Mouse (Mus musculus): ENCODE data around the gene Lca5. TPM values are rescaled to one million over a fixed set of nuclear protein-coding genes. Genes with fewer than 3 reads are reported as not detected.

The Lca5 gene
- total RNA-seq, 2 experiments from 2014 or later: 1.1 to 1.2 TPM

DNA sequence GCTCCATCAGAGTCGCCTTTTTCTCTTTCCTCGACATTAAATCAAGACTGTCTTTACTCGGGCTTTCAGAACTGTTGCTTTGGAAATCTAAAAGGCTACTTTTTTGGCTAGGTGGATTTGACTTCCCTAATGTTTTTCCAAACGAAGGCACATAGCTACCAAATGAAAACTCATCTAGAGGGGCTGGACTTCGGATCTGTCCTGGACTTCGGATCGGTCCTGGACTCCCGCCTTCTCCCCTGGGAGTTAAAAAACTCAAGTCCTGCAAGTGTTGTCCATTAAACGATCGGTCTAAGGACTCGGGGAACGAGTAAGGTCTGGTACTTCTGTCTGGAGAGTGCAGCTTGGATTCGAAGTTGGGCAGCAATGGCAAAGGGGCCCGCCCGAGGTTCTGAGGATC, 45.5 kb downstream of the Lca5 start:
- no peak for ATAC-seq (ENCODE audit: poor library complexity, severe bottlenecking)

DNA sequence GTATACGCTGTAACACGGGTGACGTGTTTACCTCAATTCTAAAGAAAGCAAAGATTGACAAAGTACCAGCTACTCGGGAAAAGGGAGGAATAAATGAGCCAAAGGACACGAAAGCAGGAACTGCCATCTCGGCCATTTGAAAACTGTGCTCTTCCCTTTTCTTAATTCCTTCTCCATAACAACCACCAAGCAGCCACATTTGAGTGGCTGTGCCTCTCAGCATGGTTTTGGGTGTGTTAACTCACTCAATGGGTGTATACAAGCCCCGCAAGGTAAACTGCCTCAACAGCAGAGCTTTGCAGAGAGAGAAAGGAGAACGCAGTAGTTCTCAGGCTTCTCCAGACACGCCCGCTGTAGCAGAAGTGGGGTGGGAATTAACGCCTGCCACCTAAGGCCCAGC, 48.9 kb downstream of the Lca5 start:
- ATAC-seq (ENCODE audit: poor library complexity, severe bottlenecking): peak; percentile 84

GRCm38 (mm10) chr9:83389570-83389969, 51.4 kb downstream of the Lca5 start:
- no peak for ATAC-seq (ENCODE audit: poor library complexity, severe bottlenecking)

- no peak for ATAC-seq (ENCODE audit: poor library complexity, severe bottlenecking)
These were observed 54.6 kb downstream of the Lca5 start for GRCm38 (mm10) chr9:83386264-83386855.

GRCm38 (mm10) chr9:83385301-83385700, 55.6 kb downstream of the Lca5 start:
- ATAC-seq (ENCODE audit: poor library complexity, severe bottlenecking): no peak

DNA sequence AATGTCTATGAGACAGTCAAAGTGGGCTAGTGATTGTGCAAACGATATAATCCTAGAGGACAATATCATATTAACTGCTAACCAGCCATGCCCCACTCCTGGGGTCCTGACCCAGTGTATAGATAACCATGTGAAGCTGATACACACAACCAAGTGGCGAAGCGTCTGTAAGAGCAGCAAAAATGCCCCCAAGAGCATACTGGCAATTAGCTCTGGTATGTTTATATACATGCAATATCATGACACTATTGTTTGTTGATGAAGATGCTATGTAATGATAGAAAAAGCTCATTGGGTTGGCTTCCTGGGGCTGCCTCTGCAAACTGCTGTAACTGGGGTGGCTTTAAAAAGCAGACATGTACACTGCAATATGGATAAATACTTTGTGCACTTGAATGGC, 57.7 kb downstream of the Lca5 start:
- ATAC-seq (ENCODE audit: poor library complexity, severe bottlenecking): no peak

GRCm38 (mm10) chr9:83382775-83383174, 58.2 kb downstream of the Lca5 start:
- peak; percentile 45; the same call in 1 of the 2 replicates for ATAC-seq (ENCODE audit: poor library complexity, severe bottlenecking)

DNA sequence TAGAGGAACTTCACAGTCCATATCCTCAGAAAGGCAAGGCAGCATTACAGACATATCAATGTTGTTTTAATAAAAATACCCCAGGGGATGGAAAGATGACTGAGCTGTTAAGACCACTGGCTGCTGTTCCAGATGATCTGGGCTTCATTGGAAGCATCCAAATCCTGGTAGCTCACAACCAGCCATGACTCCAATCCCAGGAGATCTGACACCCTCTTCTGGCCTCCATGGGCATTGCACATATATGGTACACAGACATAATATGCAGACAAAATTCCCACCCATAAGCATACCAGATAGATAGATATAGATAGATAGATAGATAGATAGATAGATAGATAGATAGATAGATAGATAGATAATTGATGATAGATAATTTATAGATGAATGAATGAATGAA, 59.6 kb downstream of the Lca5 start:
- no peak for ATAC-seq (ENCODE audit: poor library complexity, severe bottlenecking)

- ATAC-seq (ENCODE audit: poor library complexity, severe bottlenecking): no peak
These were observed 61.3 kb downstream of the Lca5 start for GRCm38 (mm10) chr9:83379661-83380060.

- no peak for ATAC-seq (ENCODE audit: poor library complexity, severe bottlenecking)
These were observed 63.8 kb downstream of the Lca5 start for GRCm38 (mm10) chr9:83377132-83377531.

DNA sequence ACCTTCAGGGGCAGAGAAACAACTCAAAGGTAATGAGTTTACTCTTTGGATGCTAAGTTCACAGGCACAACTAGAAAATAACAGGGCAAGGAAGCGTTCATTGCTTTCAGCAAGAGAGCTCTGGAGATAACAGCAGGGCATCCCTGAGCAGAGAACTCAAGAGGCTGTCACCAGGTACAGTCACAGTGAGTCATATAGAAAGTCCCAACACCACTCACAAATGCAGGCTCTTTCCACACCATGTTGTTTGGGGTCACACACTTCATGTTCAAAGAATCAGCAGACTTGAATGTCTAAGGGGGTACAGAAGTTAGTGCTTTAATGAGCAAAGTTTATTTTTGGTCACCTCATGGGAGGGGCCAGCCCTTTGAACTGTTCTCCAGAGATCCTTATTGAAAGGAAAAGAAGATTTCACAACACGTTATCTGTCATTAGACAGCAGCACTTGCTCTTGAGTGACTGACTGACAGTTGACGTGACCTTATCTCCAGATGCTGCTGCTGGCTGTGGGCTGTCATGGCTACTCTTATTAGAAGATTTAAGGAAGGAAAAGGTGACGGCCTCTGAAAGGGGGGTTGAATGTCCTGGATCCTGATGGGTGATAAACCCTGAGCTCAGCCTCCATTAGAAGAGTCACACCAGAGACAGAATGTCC, 65.3 kb downstream of the Lca5 start:
- ATAC-seq (ENCODE audit: poor library complexity, severe bottlenecking): no peak

- ATAC-seq (ENCODE audit: poor library complexity, severe bottlenecking): no peak
These were observed 70.0 kb downstream of the Lca5 start for GRCm38 (mm10) chr9:83370907-83371306.

GRCm38 (mm10) chr9:83368234-83368633, 72.7 kb downstream of the Lca5 start:
- ATAC-seq (ENCODE audit: poor library complexity, severe bottlenecking): peak; percentile 64

GRCm38 (mm10) chr9:83355802-83356201, 85.1 kb downstream of the Lca5 start:
- no peak for ATAC-seq (ENCODE audit: poor library complexity, severe bottlenecking)

DNA sequence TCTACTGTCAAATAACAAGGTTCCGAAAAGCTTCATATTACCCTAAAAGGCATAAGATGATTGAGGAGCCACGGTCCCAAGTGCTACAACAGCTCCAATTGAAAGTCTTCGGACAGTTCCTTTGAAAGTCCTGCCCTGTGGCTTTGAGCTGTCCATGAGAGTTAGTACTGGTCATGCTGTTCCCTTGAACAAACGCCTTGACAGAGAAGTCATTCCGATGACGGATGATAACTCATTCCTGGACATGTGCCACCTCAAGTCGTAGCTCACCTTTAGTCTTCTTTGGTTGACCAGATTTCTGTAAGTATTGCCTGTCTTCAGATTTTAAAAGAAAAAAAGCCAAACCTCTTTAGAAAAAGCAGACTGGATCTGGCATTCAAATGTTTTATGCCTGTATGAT, 87.6 kb downstream of the Lca5 start:
- ATAC-seq (ENCODE audit: poor library complexity, severe bottlenecking): no peak

- ATAC-seq (ENCODE audit: poor library complexity, severe bottlenecking): no peak
These were observed 89.8 kb downstream of the Lca5 start for GRCm38 (mm10) chr9:83351171-83351570.

DNA sequence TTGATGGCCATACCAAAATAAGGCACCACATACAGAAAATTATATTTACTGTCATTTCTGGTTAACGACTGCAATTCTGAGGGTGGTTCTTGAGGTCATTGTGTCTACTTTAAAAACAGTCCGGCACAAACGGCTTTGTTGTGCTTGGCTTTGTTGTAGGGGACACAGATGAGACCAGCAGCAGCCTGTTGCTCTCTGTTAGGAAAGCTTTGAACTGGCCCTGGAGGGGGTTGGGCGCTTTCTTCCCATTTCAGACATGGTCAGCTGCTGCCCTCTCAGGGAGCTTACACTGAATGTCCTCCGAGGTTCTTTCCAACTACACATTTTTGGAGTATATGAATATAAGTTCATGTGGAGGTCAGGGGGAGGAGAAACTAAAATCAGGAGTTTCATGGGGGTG, 90.3 kb downstream of the Lca5 start:
- no peak for ATAC-seq (ENCODE audit: poor library complexity, severe bottlenecking)

DNA sequence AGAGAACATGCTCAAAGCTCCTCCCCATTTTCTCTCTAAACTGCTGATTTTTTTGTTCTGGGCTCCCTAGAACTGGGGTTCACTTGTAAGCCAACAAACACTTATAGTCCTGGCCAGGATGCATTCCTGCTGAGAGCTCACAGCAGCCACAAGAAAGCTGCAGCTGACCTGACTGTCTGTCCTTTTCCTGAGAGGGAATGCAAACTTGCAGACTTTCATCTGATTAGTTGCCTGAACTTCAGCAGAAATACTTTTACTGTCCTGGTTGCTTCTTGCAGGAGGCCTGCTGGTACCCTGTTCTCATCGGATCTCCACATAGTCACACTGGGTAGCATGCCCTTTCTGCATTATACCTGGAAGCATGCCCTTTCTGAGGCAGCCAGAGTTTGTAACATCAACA, 91.0 kb downstream of the Lca5 start:
- ATAC-seq (ENCODE audit: poor library complexity, severe bottlenecking): no peak

DNA sequence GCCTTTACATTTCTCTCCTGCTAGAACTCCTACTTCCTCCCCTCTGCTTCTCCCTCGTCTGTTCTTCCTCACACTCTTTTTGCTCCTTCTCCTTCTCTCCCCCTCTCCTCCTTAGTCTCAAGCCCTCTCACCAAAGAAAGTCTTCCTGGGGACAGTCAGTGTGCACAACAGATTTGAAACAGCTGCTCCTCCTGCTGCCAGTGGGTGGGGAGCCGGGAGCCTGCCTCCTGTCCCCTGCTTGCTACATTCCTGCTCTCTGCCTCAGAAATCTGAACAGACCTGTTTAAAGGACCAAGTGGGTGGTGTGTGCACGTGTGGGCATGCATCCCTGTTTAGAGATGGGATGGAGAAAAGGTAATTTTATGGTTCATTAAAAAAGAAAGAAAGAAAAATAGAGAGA, 91.4 kb downstream of the Lca5 start:
- no peak for ATAC-seq (ENCODE audit: poor library complexity, severe bottlenecking)

DNA sequence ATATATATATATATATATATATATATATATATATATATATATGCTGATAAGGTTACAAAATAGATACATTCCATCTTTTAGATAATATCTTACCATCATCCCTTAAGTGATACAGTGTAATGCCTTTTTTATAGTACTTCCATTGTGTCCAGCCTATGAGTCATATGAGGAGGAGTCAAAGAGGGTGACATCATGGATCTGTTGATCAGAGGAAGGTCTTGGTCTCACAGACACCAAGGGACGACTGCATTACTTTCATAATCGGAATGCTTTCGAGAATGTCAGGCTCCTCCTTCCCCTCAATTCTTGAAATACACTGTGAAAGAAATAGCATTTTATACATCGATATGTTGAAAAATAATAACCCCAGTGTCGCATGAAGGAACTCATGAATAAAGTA, 93.4 kb downstream of the Lca5 start:
- ATAC-seq (ENCODE audit: poor library complexity, severe bottlenecking): no peak

DNA sequence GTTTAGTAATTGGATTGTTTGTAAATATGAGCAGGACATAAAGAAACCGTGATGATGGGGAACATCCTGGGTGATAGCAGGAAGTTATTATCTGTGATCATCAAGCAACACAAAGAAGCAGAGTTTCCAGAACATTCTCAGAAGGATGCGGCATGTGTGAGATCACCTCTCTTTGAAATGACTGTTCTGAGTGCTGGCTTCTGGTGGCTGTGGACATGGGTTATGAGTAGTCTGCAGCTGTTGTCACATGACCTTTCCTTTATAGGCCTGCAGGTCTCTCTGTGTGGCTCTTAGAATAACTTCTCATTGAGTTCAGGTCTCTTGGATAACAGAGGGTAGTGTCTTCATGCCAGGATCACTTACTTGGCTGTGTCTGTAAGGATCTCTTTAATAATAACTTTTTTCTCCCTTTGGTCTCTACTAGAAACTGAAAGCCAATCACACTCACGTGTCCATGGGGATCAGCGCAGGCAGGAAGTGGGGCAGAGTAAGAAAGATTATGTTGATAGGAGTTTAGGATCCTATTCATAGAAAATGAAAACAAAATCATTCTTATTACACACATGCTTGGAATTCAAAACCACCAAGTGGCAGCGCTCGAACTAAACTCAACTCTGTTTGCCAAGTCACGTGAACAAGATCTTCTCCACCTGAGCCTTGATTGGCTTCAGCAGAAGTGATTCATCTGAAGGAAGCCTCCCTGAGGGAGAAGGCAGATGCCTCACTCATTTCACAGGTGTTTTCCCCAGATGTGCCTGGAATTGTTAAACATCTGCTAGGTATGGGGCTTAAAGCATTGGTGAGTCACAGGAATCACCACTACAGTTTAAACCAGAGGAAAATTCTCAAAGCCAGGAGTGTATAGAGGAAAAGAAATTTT, 98.2 kb downstream of the Lca5 start:
- ATAC-seq (ENCODE audit: poor library complexity, severe bottlenecking): no peak
